ENCODE assay signal across 10 mouse cellular contexts in the genomic region with DNA sequence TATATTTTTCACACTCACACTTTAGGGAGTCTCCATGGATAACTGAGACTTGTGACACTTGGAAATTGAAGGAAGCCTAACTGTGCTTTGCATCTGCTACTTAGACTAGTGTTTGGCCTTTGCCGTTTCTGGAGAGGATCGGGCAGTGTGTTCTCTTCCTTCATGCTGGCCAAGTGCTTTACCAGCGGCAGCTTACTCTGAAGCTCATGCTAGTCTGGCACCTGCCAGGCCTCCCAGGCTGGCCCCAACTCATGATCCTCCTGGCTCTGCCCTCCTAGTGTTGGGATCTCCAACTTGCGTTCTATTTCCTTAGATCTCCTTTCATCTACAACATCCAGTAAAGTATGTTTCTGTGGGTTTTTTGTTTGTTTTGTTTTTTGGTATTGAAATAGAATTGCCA.
"Had no signal": no experiment of that assay in that cellular context is flagged by ENCODE, and none has a peak within 500 bp of the region (broad histone marks: within the 10 kb centered on the region; RNA-seq: fewer than 3 reads in every experiment).

No protein-coding gene starts in this region.

- DNase-seq: kidney, postnatal 14 days; layer of hippocampus, adult 9-11 months; layer of hippocampus, postnatal 36 days; lung, embryonic 14.5 days; lung, postnatal 10 days; lung, postnatal 4 days; midbrain, embryonic 14.5 days; right cerebral cortex, adult 18-20 months; right cerebral cortex, postnatal 25 days; thymus, postnatal 4 days had no signal
